Mouse (Mus musculus) stomach, embryonic 14.5 days (tissue): Measurements from ENCODE around the gene Stk4. TPM values are rescaled to one million over a fixed set of nuclear protein-coding genes. Genes with fewer than 3 reads are reported as not detected.

Source experiments
- ATAC-seq: fragments of 200-750 bp; cut with Nextera tagmentation; 2 replicates; pipeline ENCODE4 v1.8.0; 2017; ENCODE audit warnings: low read depth, moderate TSS enrichment; ENCODE audit not compliant: insufficient number of reproducible peaks, insufficient read depth, low FRiP score
- H3K27ac ChIP-seq: fragments of 300-500 bp; sonication (generic); 2 replicates; pipeline ENCODE4 v1.5.1; 2014; ENCODE audit warnings: mild to moderate bottlenecking, low read length, moderate library complexity, mixed read lengths
- H3K27me3 ChIP-seq: fragments of 300-500 bp; sonication (generic); 2 replicates; pipeline ENCODE4 v1.6.1; 2014; ENCODE audit warnings: low read length, control low read depth, mixed read lengths; ENCODE audit not compliant: control insufficient read depth, insufficient read depth
- H3K36me3 ChIP-seq: fragments of 300-500 bp; sonication (generic); 2 replicates; pipeline ENCODE4 v1.6.1; 2014; ENCODE audit warnings: mild to moderate bottlenecking, control low read depth, low read length, moderate library complexity, mixed read lengths; ENCODE audit not compliant: control insufficient read depth, insufficient read depth
- H3K4me1 ChIP-seq: fragments of 300-500 bp; sonication (generic); 2 replicates; pipeline ENCODE4 v1.6.1; 2014; ENCODE audit warnings: low read length, control low read depth, mixed read lengths; ENCODE audit not compliant: control insufficient read depth, insufficient read depth
- H3K4me2 ChIP-seq: fragments of 300-500 bp; sonication (generic); replicated peaks from 2 replicates; pipeline ENCODE4 v1.6.1; 2014; ENCODE audit warnings: low read depth, low read length, control low read depth
- H3K4me3 ChIP-seq: fragments of 300-500 bp; sonication (generic); 2 replicates; pipeline ENCODE4 v1.5.1; 2014; ENCODE audit warnings: low read depth, low read length, control low read depth
- H3K9ac ChIP-seq: fragments of 300-500 bp; sonication (generic); replicated peaks from 2 replicates; pipeline ENCODE4 v1.6.1; 2014; ENCODE audit warnings: low read depth, mild to moderate bottlenecking, control low read depth, low read length, moderate library complexity, mixed read lengths
- H3K9me3 ChIP-seq: fragments of 300-500 bp; sonication (generic); 2 replicates; pipeline ENCODE4 v1.6.1; 2016; ENCODE audit warnings: low read depth, low read length, control low read depth; ENCODE audit not compliant: control insufficient read depth
- WGBS: fragments of 180-500 bp; shearing (Covaris S2); extraction: QIAGEN DNeasy Blood & Tissue Kit; methylation state at CpG from one replicate; pipeline ENCODE4 v1.1.7; 2014; 5-methylcytosine and 5-hydroxymethylcytosine counted together
- polyA plus RNA-seq: library from polyadenylated mRNA; unstranded; fragments of >200 nt; fragmentation: Nextera tagmentation; extraction: Ambion mirVana; gene quantifications from 2 replicates; pipeline ENCODE4 v1.2.1, GENCODE M21; 2014

Gene Stk4
- polyA plus RNA-seq, 1 experiment from 2014 or later = 30.7 TPM

DNA sequence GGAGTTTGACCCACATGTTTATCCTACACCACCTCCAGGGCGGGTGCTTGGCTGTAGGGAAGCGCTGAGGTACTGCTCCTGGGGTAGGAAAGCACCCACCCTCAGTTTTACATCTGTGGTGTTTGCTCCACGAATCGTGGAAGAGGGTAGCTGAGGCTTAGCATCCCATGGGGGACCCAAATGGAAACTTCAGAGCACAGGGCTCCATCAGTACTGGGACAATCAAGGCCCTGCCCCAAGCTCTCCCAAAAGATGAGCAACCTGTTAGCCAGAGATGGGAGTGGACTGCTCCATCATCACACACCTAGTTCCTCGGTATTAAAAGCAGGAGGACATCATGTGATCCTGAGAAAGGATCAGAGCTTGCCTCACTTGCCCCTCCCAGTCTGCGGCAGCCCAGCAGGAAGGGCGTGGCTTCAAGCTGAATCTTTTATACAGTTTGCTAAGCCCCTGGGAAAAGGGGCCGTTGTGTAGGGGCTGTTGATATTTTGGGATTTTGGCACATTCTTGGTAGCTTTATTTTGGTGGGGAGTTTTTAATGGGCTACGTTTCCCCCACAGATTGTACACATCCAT lies 114.1 kb downstream of the Stk4 start:
- Histone ChIP-seq H3K4me2 (no peak overlapping the region), H3K4me1 (no peaks in the 10 kb centered on the region), H3K9ac (no peak overlapping the region), H3K9me3 (no peaks in the 10 kb centered on the region), H3K27me3 (no peaks in the 10 kb centered on the region), H3K27ac (no peak overlapping the region), H3K36me3 (no peaks in the 10 kb centered on the region), H3K4me3 (no peak overlapping the region)
- WGBS = 38% methylated on average over 9 of the region's 9 CpGs
- no peak for ATAC-seq

DNA sequence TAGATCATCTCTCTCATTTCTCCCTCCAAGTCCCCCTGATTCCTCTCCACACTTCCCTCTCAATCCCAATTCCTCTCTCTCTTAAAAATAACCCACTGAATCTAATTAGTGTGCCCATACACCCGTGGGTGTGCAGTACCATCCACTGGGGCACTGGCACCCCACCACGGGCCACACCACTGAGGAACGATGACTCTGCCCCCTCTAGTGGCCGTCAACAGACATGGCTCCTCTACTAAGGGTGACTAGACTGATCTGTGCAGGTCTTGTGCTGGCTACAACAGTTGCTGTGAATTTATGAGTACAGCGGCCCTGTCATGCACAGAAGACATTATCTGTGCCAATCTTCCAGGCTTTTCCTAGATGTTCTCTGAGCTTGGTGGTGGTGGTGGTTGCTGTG lies 118.6 kb downstream of the Stk4 start:
- WGBS = 32% methylated on average over 5 of the region's 5 CpGs
- ATAC-seq = 0 out of 2 replicates have a peak, but pooled peaks have one; percentile 33
- no peak overlapping the region for H3K9ac ChIP-seq
- H3K4me1 ChIP-seq = no peaks in the 10 kb centered on the region
- no peaks in the 10 kb centered on the region for H3K36me3 ChIP-seq
- no peak overlapping the region for H3K4me2 ChIP-seq
- H3K27ac ChIP-seq = no peak overlapping the region
- no peaks in the 10 kb centered on the region for H3K9me3 ChIP-seq
- H3K4me3 ChIP-seq = no peak overlapping the region
- H3K27me3 ChIP-seq = no peaks in the 10 kb centered on the region

DNA sequence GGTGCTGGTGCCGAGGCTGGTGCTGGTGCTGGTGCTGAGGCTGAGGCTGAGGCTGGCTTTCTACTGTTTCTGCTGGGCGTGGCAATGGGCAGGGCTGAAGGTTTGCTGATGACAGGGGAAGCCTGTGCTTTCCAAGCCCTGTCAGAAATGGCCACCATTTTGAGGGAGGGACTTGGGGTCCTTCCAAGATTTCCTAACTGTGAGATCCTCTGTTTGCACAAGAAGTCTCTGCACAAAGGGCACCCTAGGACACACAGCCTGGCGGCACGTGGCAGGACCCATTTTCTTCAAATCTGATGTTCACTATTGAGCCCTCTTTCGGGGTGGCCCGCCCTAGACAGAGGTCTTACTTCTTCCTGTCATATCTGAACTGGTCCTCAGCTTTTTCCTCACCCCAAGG lies 120.5 kb downstream of the Stk4 start, which contains the start of gene Wfdc12:
Gene Wfdc12, minus strand, starts transcription at position 33 of the 400 bp plus-strand sequence.
- no peak within 1 kb of the TSS for H3K27ac ChIP-seq
- no peak within 1 kb of the TSS for H3K9ac ChIP-seq
- H3K36me3 ChIP-seq = no peaks in the 10 kb centered on the region
- no peaks in the 10 kb centered on the region for H3K4me1 ChIP-seq
- H3K4me3 ChIP-seq = no peak within 1 kb of the TSS
- H3K9me3 ChIP-seq = no peaks in the 10 kb centered on the region
- no peaks in the 10 kb centered on the region for H3K27me3 ChIP-seq
- 82% methylated on average over 6 of the region's 6 CpGs for WGBS
- H3K4me2 ChIP-seq = no peak within 1 kb of the TSS
- no peak for ATAC-seq

DNA sequence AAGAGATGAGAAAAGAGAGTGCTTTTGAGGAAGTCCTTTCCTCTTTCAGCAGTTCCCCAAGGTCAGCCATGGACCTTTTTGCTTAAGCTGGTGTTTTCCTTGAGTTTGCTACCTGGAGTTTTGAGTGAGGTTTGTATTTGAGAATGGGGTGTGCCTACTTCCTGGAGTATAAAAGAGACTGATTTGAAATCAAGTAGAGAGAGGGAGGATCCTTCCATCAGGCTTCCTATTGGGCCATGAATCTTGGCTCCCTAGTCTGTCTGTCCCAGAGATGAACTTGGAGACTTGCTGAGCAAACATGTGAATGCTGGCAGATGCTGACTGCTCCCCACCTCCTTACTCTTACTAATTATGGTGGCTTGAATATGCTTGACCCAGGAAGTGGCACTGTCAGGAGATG lies 122.2 kb downstream of the Stk4 start:
- H3K4me2 ChIP-seq = no peak overlapping the region
- H3K27ac ChIP-seq = no peak overlapping the region
- ATAC-seq = no peak
- H3K36me3 ChIP-seq = no peaks in the 10 kb centered on the region
- no peak overlapping the region for H3K9ac ChIP-seq
- no peak overlapping the region for H3K4me3 ChIP-seq
- no peaks in the 10 kb centered on the region for H3K27me3 ChIP-seq
- no peaks in the 10 kb centered on the region for H3K4me1 ChIP-seq
- H3K9me3 ChIP-seq = no peaks in the 10 kb centered on the region

DNA sequence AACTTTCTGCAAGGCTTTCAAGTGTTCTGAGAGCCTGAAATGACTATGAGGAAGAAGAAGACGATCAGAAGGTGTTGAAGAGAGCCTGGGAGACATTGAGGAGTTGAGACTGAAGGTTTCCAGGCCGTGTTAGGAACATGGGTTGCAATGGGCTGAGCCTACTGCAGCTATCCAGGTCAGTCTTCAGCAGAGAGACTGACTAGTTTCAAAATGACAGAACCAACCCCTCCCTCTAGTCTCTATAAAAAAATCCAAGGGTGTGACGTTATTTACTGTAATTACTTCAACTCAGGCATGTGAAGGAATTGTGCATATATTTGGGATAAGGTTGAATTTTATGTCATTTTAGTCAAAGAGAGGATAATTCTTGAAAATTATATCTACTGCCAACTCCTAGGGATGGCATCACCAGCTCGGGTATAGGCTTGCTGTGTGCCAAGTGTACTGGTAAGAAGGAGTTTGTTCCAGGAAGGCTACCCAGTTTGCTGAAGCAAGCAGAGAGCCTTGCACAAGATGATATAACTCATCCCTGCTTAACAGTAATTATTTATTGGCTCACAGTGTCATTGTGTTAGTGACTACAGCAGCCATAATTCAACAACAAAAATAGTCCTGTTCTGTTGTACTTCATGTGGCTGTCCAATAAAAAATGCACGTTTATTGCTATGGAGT lies 125.0 kb downstream of the Stk4 start:
- Histone ChIP-seq H3K4me2 (no peak overlapping the region), H3K27ac (no peak overlapping the region), H3K36me3 (no peaks in the 10 kb centered on the region), H3K27me3 (no peaks in the 10 kb centered on the region), H3K4me1 (no peaks in the 10 kb centered on the region), H3K9me3 (no peaks in the 10 kb centered on the region), H3K4me3 (no peak overlapping the region), H3K9ac (no peak overlapping the region)
- WGBS = 75% methylated on average over 5 of the region's 5 CpGs
- ATAC-seq = no peak

DNA sequence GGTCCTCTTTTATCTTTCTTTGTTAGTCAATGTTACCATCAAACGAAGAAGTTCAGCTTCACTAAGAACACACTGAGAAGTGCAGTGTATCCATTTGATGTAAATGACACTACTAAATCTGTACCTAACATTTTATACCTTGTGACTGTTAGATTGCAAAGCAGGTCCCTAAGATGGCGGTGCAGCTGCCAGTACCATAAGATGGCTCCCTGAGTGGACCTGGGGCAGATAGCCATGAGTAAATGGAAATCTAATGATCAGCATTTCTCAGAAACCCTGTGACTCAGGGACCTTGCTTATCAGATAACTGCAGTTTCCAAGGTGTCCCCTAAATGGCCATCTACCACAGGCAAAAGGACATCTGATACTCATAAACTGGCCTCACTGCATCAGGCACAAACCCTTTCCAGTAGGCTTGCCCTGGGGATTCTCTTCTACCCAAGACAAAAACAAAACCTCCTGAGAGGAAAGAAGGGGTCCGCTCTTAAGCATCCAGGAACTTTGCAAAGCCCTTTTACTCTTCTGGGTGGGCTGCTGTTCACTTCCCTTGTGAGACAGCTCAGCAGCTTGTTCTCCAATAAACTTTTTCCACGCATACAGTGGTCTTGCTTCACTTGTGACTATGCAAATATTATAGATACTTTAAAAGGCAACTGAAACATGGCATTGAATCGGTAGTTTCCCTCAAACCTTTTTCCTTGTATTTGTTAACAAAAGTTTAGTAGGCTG lies 126.0 kb downstream of the Stk4 start:
- WGBS = 81% methylated on average over 5 of the region's 5 CpGs
- H3K36me3 ChIP-seq = no peaks in the 10 kb centered on the region
- no peak overlapping the region for H3K4me2 ChIP-seq
- H3K27ac ChIP-seq = no peak overlapping the region
- no peaks in the 10 kb centered on the region for H3K4me1 ChIP-seq
- H3K4me3 ChIP-seq = no peak overlapping the region
- no peak for ATAC-seq
- H3K27me3 ChIP-seq = no peaks in the 10 kb centered on the region
- H3K9me3 ChIP-seq = no peaks in the 10 kb centered on the region
- no peak overlapping the region for H3K9ac ChIP-seq

DNA sequence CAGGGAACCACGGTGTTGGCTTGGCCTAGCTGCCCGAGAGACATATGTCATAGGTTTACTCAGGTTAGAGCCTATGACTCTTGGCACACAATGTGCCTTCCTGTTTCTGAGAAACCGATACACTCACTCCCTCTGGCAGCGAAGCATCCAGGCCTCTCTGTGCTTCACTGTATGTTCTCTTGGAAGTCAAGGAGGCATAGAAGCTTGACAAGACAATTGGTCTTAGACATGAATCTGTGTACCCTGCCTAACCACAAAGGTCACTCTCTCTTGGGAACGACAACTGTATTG lies 126.5 kb downstream of the Stk4 start:
- WGBS = 75% methylated on average over 5 of the region's 5 CpGs

DNA sequence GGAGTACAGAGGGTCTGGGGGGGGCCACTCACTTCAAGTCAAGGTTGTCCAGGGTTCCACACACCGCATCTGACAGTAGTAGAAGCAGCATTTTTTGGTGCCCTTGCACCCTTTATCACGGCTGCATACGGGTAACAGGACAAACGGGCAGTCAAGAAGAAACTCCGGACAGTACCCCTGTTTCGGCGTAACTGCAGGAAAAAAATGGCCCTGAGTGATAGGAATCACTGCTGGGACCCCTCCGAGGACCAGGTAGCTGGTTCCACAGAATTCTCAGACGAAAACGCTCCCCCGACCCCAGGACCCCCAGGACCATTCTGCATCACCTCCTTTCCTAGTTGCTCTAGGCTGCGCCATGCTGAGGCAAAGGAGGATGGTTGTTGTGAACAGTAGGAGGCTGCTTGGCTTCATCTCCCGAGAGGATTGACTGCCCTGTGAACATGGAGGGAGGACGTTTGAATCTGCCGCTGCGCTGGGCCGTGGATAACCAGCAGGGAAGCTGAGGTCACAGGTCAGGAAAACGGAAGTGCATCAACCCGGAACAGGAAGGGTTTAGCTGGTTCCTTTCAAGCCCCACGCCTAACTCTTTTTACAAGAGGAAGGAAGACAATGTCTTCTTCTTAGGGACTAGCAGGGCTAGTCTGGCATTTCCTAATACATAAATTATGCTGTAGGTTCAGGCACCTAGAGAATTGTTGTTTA lies 129.7 kb downstream of the Stk4 start, which contains the start of gene Wfdc15a:
Gene Wfdc15a, minus strand, starts transcription at position 505 of the 702 bp plus-strand sequence.
- no peaks in the 10 kb centered on the region for H3K9me3 ChIP-seq
- no peaks in the 10 kb centered on the region for H3K36me3 ChIP-seq
- no peak within 1 kb of the TSS for H3K9ac ChIP-seq
- no peak within 1 kb of the TSS for H3K27ac ChIP-seq
- no peak for ATAC-seq
- H3K27me3 ChIP-seq = no peaks in the 10 kb centered on the region
- WGBS = 83% methylated on average over 20 of the region's 20 CpGs
- H3K4me1 ChIP-seq = no peaks in the 10 kb centered on the region
- H3K4me3 ChIP-seq = no peak within 1 kb of the TSS
- no peak within 1 kb of the TSS for H3K4me2 ChIP-seq

More for the DNA sequence above, 126.5 kb downstream of the Stk4 start:
- no peaks in the 10 kb centered on the region for H3K27me3 ChIP-seq
- H3K36me3 ChIP-seq = no peaks in the 10 kb centered on the region
- H3K4me1 ChIP-seq = no peaks in the 10 kb centered on the region
- no peak for ATAC-seq
- H3K9ac ChIP-seq = no peak overlapping the region
- no peak overlapping the region for H3K27ac ChIP-seq
- H3K4me2 ChIP-seq = no peak overlapping the region
- H3K9me3 ChIP-seq = no peaks in the 10 kb centered on the region
- no peak overlapping the region for H3K4me3 ChIP-seq
